Mouse (Mus musculus) c-Kit-negative CD71-positive TER-119-positive erythroid progenitor cells, embryonic 14.5 days (primary cell): ENCODE data around the gene Rbm8a.

Source experiments
- DNase-seq: peaks from one replicate; pipeline ENCODE4 v3.0.0-alpha.2; 2013; ENCODE audit warnings: low read depth, low spot score

The Rbm8a gene

DNA sequence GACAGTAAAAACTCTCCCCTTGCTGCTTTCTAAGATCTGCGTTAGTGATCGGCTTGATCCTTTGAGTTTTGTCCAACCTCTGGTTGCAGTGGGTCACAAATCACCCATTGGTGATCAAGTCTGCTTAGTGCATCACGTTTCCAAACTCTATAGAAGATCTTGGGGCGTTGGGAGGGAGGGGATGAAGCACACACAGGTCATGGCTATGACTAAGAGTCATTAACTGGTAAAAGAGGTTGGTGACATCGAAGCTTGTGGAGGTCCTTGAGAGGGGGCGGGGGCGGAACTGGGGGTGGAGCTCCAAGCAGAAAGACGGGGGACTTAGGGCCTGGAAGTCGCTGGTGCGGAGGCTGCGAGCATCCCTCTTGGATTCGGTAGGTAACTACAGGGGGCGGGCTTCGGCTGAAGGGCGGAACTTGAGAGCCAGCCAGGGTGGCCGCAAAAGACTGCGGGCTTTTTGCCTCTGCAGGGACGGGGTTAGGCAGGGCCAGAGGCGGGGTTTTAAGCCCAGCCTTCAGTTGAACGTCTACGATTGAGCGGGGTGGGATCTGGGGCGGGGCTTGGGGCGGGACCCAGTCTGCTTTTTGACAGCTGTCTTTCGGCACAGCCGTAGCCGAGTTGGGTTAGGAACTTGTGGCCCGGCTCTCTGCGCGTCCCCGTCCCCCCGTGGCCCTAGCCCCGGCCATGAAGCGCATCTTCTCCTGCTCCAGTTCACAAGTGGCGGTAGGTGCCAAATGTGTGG is 40.2 kb downstream of the Rbm8a start, which contains the start of gene Ankrd35:
Gene Ankrd35 (plus strand): TSS at position 405 of the 742 bp plus-strand sequence.
- peak; percentile 22 for DNase-seq

GRCm38 (mm10) chr3:96671519-96671918 is 41.8 kb downstream of the Rbm8a start:
- DNase-seq, result no peak

GRCm38 (mm10) chr3:96673514-96673913 is 43.8 kb downstream of the Rbm8a start:
- no peak for DNase-seq

DNA sequence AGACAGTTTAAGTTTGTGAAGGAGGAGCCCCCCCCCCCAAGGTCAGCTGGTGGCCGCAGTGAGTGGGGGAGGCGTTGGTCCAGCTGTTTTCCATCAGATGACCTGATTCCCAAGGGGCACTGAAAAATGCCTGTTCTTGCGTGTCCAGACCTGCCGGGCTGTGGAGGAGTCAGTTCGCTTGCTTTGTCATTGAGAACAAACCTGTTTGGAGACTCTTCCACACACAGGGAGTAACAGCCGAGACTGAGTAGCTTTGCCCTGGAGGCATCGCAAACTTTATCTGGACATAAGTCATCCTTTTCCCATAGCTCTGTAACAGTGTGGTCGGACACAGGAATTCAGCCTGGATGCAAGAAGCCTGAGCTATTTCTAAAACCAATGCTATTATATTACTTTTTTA is 44.7 kb downstream of the Rbm8a start:
- DNase-seq, result no peak

- no peak for DNase-seq
Measured at GRCm38 (mm10) chr3:96675171-96675570, 45.4 kb downstream of the Rbm8a start.

GRCm38 (mm10) chr3:96675690-96676089 is 46.0 kb downstream of the Rbm8a start:
- DNase-seq, result no peak

GRCm38 (mm10) chr3:96678456-96678855 is 48.7 kb downstream of the Rbm8a start:
- no peak for DNase-seq

DNA sequence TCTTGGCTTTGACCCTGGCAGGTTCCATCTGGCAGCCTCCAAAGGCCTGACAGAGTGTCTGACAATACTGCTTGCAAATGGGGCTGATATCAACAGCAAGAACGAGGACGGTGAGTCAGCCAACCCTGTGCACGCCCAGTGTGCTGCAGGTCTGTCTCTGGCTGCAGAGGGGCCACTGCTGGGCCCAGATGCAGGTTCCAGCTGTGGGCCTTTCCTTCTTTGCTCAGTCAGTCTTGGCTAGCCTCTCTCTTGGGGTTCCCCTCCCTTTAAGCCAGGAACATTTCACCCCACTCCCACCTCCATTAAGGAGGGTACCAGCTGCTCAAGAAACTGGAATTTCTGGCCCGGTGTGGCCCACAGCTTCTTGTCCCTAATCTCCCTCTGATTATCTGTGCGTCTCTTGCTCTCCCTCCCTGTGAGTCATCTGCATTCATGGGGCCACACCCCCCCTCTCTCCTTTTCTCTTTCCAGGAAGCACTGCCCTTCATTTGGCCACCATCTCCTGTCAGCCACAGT is 49.5 kb downstream of the Rbm8a start:
- no peak for DNase-seq

GRCm38 (mm10) chr3:96680269-96680956 is 50.7 kb downstream of the Rbm8a start:
- no peak for DNase-seq
